Mouse (Mus musculus) testis, adult 2 months (tissue): Measurements from ENCODE around the gene Ddn. TPM values are rescaled to one million over a fixed set of nuclear protein-coding genes. Genes with fewer than 3 reads are reported as not detected.

Source experiments
- H3K27ac ChIP-seq: fragments of 200-500 bp; 2 replicates; pipeline ENCODE4 v1.5.1; 2012; ENCODE audit warnings: low read depth, low read length; ENCODE audit not compliant: control insufficient read depth, insufficient read depth
- H3K27me3 ChIP-seq: fragments of 200-500 bp; 2 replicates; pipeline ENCODE4 v1.6.1; 2012; ENCODE audit warnings: mild to moderate bottlenecking, low read length, moderate library complexity; ENCODE audit not compliant: control insufficient read depth, insufficient read depth
- H3K36me3 ChIP-seq: fragments of 200-500 bp; 2 replicates; pipeline ENCODE4 v1.6.1; 2012; ENCODE audit warnings: mild to moderate bottlenecking, low read length; ENCODE audit not compliant: control insufficient read depth, insufficient read depth
- H3K4me1 ChIP-seq: fragments of 200-500 bp; 2 replicates; pipeline ENCODE4 v1.6.1; 2012; ENCODE audit warnings: low read length; ENCODE audit not compliant: control insufficient read depth, insufficient read depth
- H3K4me3 ChIP-seq: fragments of 200-500 bp; 2 replicates; pipeline ENCODE4 v1.5.1; 2012; ENCODE audit warnings: low read depth, mild to moderate bottlenecking, low read length, moderate library complexity, mixed read lengths; ENCODE audit not compliant: control insufficient read depth
- CTCF ChIP-seq: fragments of 200-500 bp; IDR thresholded peaks from 2 replicates; pipeline ENCODE4 v1.5.1; 2012; ENCODE audit warnings: low read depth, mild to moderate bottlenecking, inconsistent platforms, low read length, moderate library complexity; ENCODE audit not compliant: control insufficient read depth, insufficient read depth, insufficient replicate concordance
- POLR2A ChIP-seq: fragments of 200-500 bp; IDR thresholded peaks from 2 replicates; pipeline ENCODE4 v1.6.1; 2012; ENCODE audit warnings: low read depth, mild to moderate bottlenecking, inconsistent platforms, low read length, moderate library complexity; ENCODE audit not compliant: control insufficient read depth
- polyA plus RNA-seq: library from polyadenylated mRNA; depleted of rRNA; stranded (reverse); fragments of >200 nt; gene quantifications from 2 replicates; pipeline ENCODE4 v1.2.3, GENCODE M21; 2012

The Ddn gene
- polyA plus RNA-seq, 1 experiment, result 0.02 TPM

GRCm38 (mm10) chr15:98837743-98838103 is 28.4 kb upstream of the Ddn start:
- Histone ChIP-seq H3K27me3 (no peaks in the 10 kb centered on the region), H3K27ac (no peak overlapping the region), H3K4me1 (no peaks in the 10 kb centered on the region), H3K4me3 (no peak overlapping the region), H3K36me3 (no peaks in the 10 kb centered on the region; the same call in none of the 2 replicates)
- TF ChIP-seq POLR2A (no peak), CTCF (no peak)

- Histone ChIP-seq H3K4me1 (no peaks in the 10 kb centered on the region; the same call in 1 of the 2 replicates), H3K27me3 (no peaks in the 10 kb centered on the region), H3K36me3 (no peaks in the 10 kb centered on the region; the same call in none of the 2 replicates), H3K4me3 (no peak overlapping the region), H3K27ac (no peak overlapping the region)
- TF ChIP-seq CTCF (no peak), POLR2A (no peak)
Observed at GRCm38 (mm10) chr15:98837006-98837742, 27.9 kb upstream of the Ddn start.

GRCm38 (mm10) chr15:98835291-98835690 is 26.0 kb upstream of the Ddn start:
- Histone ChIP-seq H3K4me3 (no peak overlapping the region), H3K36me3 (no peaks in the 10 kb centered on the region; the same call in 1 of the 2 replicates), H3K27ac (no peak overlapping the region), H3K27me3 (no peaks in the 10 kb centered on the region), H3K4me1 (no peaks in the 10 kb centered on the region; the same call in 1 of the 2 replicates)
- TF ChIP-seq CTCF, result no peak
- TF ChIP-seq POLR2A, result no peak

- no peak overlapping the region for H3K4me3 ChIP-seq
- no peaks in the 10 kb centered on the region for H3K36me3 ChIP-seq
- H3K4me1 ChIP-seq, result peaks cover 2% of the 10 kb centered on the region; the same call in 1 of the 2 replicates
- TF ChIP-seq CTCF (no peak), POLR2A (no peak)
- no peaks in the 10 kb centered on the region for H3K27me3 ChIP-seq
- no peak overlapping the region for H3K27ac ChIP-seq
Observed at GRCm38 (mm10) chr15:98834059-98834458, 24.8 kb upstream of the Ddn start.

GRCm38 (mm10) chr15:98833281-98833680 is 24.0 kb upstream of the Ddn start:
- H3K36me3 ChIP-seq, result no peaks in the 10 kb centered on the region
- TF ChIP-seq POLR2A (no peak), CTCF (no peak)
- peaks cover 2% of the 10 kb centered on the region; the same call in 1 of the 2 replicates for H3K4me1 ChIP-seq
- no peak overlapping the region for H3K27ac ChIP-seq
- H3K27me3 ChIP-seq, result no peaks in the 10 kb centered on the region
- H3K4me3 ChIP-seq, result no peak overlapping the region

- H3K27ac ChIP-seq, result peak overlapping the region; percentile 16; the same call in 1 of the 2 replicates
- no peak overlapping the region for H3K4me3 ChIP-seq
- TF ChIP-seq CTCF, result no peak
- no peak for TF ChIP-seq POLR2A
- H3K27me3 ChIP-seq, result no peaks in the 10 kb centered on the region
- no peaks in the 10 kb centered on the region for H3K36me3 ChIP-seq
- H3K4me1 ChIP-seq, result peaks cover 2% of the 10 kb centered on the region; the same call in 1 of the 2 replicates
Observed at GRCm38 (mm10) chr15:98832161-98833058, 23.1 kb upstream of the Ddn start.

GRCm38 (mm10) chr15:98831684-98832035 is 22.4 kb upstream of the Ddn start:
- Histone ChIP-seq H3K4me3 (peak overlapping the region; percentile 94), H3K27ac (peak overlapping the region; percentile 56), H3K36me3 (no peaks in the 10 kb centered on the region), H3K4me1 (peaks cover 2% of the 10 kb centered on the region; the same call in 1 of the 2 replicates), H3K27me3 (no peaks in the 10 kb centered on the region)
- no peak for TF ChIP-seq POLR2A
- TF ChIP-seq CTCF, result no peak
